Mouse (Mus musculus): Measurements from ENCODE around the gene Dlgap1. TPM values are rescaled to one million over a fixed set of nuclear protein-coding genes. Genes with fewer than 3 reads are reported as not detected.

Dlgap1 gene
- polyA plus RNA-seq, 2 experiments, result 4.6 to 4.7 TPM

DNA sequence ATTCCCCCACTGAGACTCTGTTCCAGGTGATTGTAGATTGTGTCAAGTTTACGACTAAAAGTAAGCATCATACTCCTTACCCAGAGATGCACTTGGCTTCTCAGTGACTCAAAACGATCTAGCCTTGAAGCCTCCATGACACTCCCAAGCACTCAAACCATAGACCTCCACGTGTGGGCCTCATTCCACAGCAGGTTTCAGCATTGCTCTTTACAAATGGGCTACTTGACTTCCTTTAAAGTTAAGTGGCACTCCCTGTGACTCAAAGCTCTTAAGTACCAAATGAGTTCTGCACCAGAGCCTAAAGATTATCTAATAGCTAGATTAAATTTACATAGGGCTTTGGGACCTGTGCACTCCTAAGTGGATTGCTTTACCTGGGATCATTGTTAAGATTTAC lies 400.3 kb downstream of the Dlgap1 start:
- Histone ChIP-seq H3K27me3 (ENCODE audit: control insufficient read depth, insufficient read depth, low read length) (no peaks in the 10 kb centered on the region), H3K9ac (ENCODE audit: low read depth, low read length, severe bottlenecking) (no peak overlapping the region), H3K4me1 (ENCODE audit: control insufficient read depth, insufficient read depth, low read length) (no peaks in the 10 kb centered on the region), H3K9me3 (ENCODE audit: control insufficient read depth, low read length) (no peaks in the 10 kb centered on the region), H3K36me3 (ENCODE audit: control insufficient read depth, insufficient read depth, low read length) (no peaks in the 10 kb centered on the region), H3K27ac (replicated peaks; ENCODE audit: low read depth, low read length) (no peak overlapping the region), H3K4me2 (replicated peaks; ENCODE audit: low read depth, low read length, severe bottlenecking) (no peak overlapping the region), H3K4me3 (replicated peaks; ENCODE audit: low read length) (no peak overlapping the region)
- no peak for DNase-seq (ENCODE audit: low spot score)
- 63% methylated on average over 3 of the region's 3 CpGs for WGBS
- no peak for ATAC-seq (ENCODE audit: low FRiP score, low read depth)
- TF ChIP-seq POLR2A (IDR thresholded peaks at IDR 0.05; ENCODE audit: borderline replicate concordance, extremely low read depth, insufficient read depth, insufficient read length), result no peak

DNA sequence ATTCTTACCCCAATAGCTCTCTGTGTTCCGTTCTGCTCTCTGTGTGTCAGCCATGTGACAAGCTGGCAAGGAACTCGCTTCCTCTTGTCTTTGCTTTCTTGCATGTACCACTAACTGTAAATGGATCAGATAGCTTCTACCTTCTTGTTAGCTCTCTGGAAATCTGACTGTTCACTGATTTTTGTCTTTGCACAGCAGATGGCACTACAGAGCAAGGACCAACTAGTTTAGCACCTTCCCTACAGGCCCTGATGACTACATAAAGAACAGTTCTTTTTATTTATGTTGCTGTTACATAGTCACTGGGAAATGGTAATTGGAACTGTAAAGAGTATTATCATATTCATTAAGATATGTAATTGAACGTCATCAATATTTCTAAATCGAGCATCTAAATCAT lies 408.1 kb downstream of the Dlgap1 start:
- WGBS, result 67% methylated on average over 4 of the region's 4 CpGs
- Histone ChIP-seq H3K27me3 (ENCODE audit: control insufficient read depth, insufficient read depth, low read length) (no peaks in the 10 kb centered on the region), H3K4me2 (replicated peaks; ENCODE audit: low read depth, low read length, severe bottlenecking) (no peak overlapping the region), H3K36me3 (ENCODE audit: control insufficient read depth, insufficient read depth, low read length) (no peaks in the 10 kb centered on the region), H3K4me3 (replicated peaks; ENCODE audit: low read length) (no peak overlapping the region), H3K27ac (replicated peaks; ENCODE audit: low read depth, low read length) (no peak overlapping the region), H3K9ac (ENCODE audit: low read depth, low read length, severe bottlenecking) (no peak overlapping the region), H3K4me1 (ENCODE audit: control insufficient read depth, insufficient read depth, low read length) (no peaks in the 10 kb centered on the region), H3K9me3 (ENCODE audit: control insufficient read depth, low read length) (no peaks in the 10 kb centered on the region)
- peak; percentile 29 for DNase-seq (ENCODE audit: low spot score)
- no peak for TF ChIP-seq POLR2A (IDR thresholded peaks at IDR 0.05; ENCODE audit: borderline replicate concordance, extremely low read depth, insufficient read depth, insufficient read length)
- no peak for ATAC-seq (ENCODE audit: low FRiP score, low read depth)

DNA sequence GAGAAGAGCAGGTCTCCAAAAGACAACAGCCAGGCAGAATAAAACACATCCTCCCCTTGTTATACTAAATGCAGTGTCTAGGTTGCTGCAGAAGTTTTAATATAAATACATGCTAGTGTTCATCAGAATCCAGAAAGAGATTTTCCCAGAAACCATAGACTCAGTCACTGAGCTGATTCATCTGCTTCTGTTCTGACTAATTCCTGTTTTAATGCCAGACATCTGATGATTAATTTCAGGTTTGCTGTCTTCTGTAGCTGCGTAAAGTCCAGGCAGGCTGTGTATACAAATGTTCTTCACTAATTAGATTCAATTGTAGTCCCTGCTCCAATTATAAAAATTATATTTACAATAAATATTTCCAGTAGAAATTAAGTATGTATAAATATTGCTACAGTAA lies 419.6 kb downstream of the Dlgap1 start:
- Histone ChIP-seq H3K9ac (ENCODE audit: low read depth, low read length, severe bottlenecking) (no peak overlapping the region), H3K27me3 (ENCODE audit: control insufficient read depth, insufficient read depth, low read length) (no peaks in the 10 kb centered on the region), H3K4me3 (replicated peaks; ENCODE audit: low read length) (no peak overlapping the region), H3K4me2 (replicated peaks; ENCODE audit: low read depth, low read length, severe bottlenecking) (no peak overlapping the region), H3K36me3 (ENCODE audit: control insufficient read depth, insufficient read depth, low read length) (no peaks in the 10 kb centered on the region), H3K27ac (replicated peaks; ENCODE audit: low read depth, low read length) (no peak overlapping the region), H3K9me3 (ENCODE audit: control insufficient read depth, low read length) (no peaks in the 10 kb centered on the region), H3K4me1 (ENCODE audit: control insufficient read depth, insufficient read depth, low read length) (no peaks in the 10 kb centered on the region)
- 72% methylated on average over 1 of the region's 1 CpGs for WGBS
- no peak for TF ChIP-seq POLR2A (IDR thresholded peaks at IDR 0.05; ENCODE audit: borderline replicate concordance, extremely low read depth, insufficient read depth, insufficient read length)
- ATAC-seq (ENCODE audit: low FRiP score, low read depth) (no peak), DNase-seq (ENCODE audit: low spot score) (no peak)

DNA sequence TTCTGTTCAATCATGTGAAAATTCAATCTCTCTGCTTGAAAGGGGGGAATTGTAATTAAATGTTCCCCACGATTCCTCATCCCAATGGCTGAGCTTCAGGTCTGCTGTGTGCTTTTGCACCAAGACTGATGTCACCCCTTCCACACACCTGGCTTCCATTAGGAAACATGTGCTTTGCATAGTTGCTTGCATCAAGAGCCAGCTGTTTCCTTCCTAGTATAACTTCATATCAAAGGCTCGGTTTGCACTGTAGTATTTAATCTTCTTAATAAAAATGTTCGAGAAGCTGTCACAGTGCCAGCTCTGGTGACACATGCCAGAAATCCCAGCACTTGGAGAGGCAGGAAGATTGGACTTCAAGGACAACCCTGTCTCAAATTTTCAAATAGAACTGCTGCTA lies 428.3 kb downstream of the Dlgap1 start:
- Histone ChIP-seq H3K27me3 (ENCODE audit: control insufficient read depth, insufficient read depth, low read length) (no peaks in the 10 kb centered on the region), H3K9me3 (ENCODE audit: control insufficient read depth, low read length) (no peaks in the 10 kb centered on the region), H3K36me3 (ENCODE audit: control insufficient read depth, insufficient read depth, low read length) (no peaks in the 10 kb centered on the region), H3K9ac (ENCODE audit: low read depth, low read length, severe bottlenecking) (no peak overlapping the region), H3K27ac (replicated peaks; ENCODE audit: low read depth, low read length) (no peak overlapping the region), H3K4me2 (replicated peaks; ENCODE audit: low read depth, low read length, severe bottlenecking) (0 out of 2 replicates have a peak overlapping the region, but pooled peaks have one; percentile 20), H3K4me3 (replicated peaks; ENCODE audit: low read length) (no peak overlapping the region), H3K4me1 (ENCODE audit: control insufficient read depth, insufficient read depth, low read length) (peaks cover 15% of the 10 kb centered on the region)
- TF ChIP-seq POLR2A (IDR thresholded peaks at IDR 0.05; ENCODE audit: borderline replicate concordance, extremely low read depth, insufficient read depth, insufficient read length), result no peak
- peak; percentile 92 for DNase-seq (ENCODE audit: low spot score)
- WGBS, result 18% methylated on average over 3 of the region's 3 CpGs
- peak; percentile 93 for ATAC-seq (ENCODE audit: low FRiP score, low read depth)

DNA sequence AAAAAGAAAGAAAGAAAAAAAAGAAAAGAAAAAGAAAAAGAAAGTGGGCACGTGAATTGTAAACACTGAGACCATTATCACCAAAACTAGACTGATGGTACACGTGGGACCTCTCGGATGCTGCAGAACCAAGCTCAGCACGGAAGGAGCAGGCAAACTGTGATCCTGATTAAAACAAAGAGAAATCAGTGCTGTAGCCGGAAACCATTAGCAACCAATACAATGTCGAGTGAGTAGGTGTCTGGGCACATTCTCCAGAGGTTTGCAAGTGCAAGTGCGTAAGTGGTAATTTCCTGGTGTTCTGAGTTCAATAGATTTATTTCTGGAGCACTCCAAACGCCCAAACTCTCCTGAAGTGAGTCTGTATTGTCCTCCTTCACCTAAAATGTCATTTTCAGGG lies 428.8 kb downstream of the Dlgap1 start:
- ATAC-seq (ENCODE audit: low FRiP score, low read depth) (peak; percentile 24; the same call in 1 of the 2 replicates), DNase-seq (ENCODE audit: low spot score) (no peak)
- peak overlapping the region; percentile 46 for H3K27ac ChIP-seq (replicated peaks; ENCODE audit: low read depth, low read length)
- no peak overlapping the region for H3K9ac ChIP-seq (ENCODE audit: low read depth, low read length, severe bottlenecking)
- no peak overlapping the region for H3K4me3 ChIP-seq (replicated peaks; ENCODE audit: low read length)
- no peaks in the 10 kb centered on the region for H3K36me3 ChIP-seq (ENCODE audit: control insufficient read depth, insufficient read depth, low read length)
- H3K27me3 ChIP-seq (ENCODE audit: control insufficient read depth, insufficient read depth, low read length), result no peaks in the 10 kb centered on the region
- TF ChIP-seq POLR2A (IDR thresholded peaks at IDR 0.05; ENCODE audit: borderline replicate concordance, extremely low read depth, insufficient read depth, insufficient read length), result no peak
- H3K9me3 ChIP-seq (ENCODE audit: control insufficient read depth, low read length), result no peaks in the 10 kb centered on the region
- 0 out of 2 replicates have a peak overlapping the region, but pooled peaks have one; percentile 20 for H3K4me2 ChIP-seq (replicated peaks; ENCODE audit: low read depth, low read length, severe bottlenecking)
- WGBS, result 23% methylated on average over 8 of the region's 8 CpGs
- peaks cover 15% of the 10 kb centered on the region for H3K4me1 ChIP-seq (ENCODE audit: control insufficient read depth, insufficient read depth, low read length)

DNA sequence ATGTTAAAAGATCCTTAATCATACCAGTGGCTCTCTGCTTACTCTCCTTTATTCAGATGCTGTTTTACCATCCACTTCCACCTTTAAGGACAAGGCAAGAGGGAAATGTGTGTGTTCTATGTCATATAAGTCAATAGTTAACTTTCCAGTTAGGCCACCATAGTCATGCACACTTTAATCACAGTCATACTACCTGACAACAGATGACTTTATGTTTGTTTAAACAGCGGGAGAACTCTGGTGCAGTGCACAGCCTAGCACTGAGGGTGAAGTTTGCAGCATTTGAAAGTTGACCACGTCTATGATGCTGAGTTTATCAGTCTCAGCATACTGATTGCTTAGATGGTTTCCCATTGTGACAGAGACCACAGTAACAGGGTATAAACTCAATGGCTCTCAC lies 433.0 kb downstream of the Dlgap1 start:
- Histone ChIP-seq H3K4me1 (ENCODE audit: control insufficient read depth, insufficient read depth, low read length) (peaks cover 13% of the 10 kb centered on the region), H3K4me3 (replicated peaks; ENCODE audit: low read length) (no peak overlapping the region), H3K4me2 (replicated peaks; ENCODE audit: low read depth, low read length, severe bottlenecking) (no peak overlapping the region), H3K27me3 (ENCODE audit: control insufficient read depth, insufficient read depth, low read length) (no peaks in the 10 kb centered on the region), H3K9ac (ENCODE audit: low read depth, low read length, severe bottlenecking) (no peak overlapping the region), H3K9me3 (ENCODE audit: control insufficient read depth, low read length) (no peaks in the 10 kb centered on the region), H3K36me3 (ENCODE audit: control insufficient read depth, insufficient read depth, low read length) (no peaks in the 10 kb centered on the region), H3K27ac (replicated peaks; ENCODE audit: low read depth, low read length) (no peak overlapping the region)
- no peak for DNase-seq (ENCODE audit: low spot score)
- ATAC-seq (ENCODE audit: low FRiP score, low read depth), result no peak
- TF ChIP-seq POLR2A (IDR thresholded peaks at IDR 0.05; ENCODE audit: borderline replicate concordance, extremely low read depth, insufficient read depth, insufficient read length), result no peak
- WGBS, result 68% methylated on average over 2 of the region's 2 CpGs
